Mouse (Mus musculus) effector memory CD4-positive, alpha-beta T cell, adult 5 months (primary cell): ENCODE data around the gene Sstr3. TPM values are rescaled to one million over a fixed set of nuclear protein-coding genes. Genes with fewer than 3 reads are reported as not detected.

ENCODE experiments used
- polyA plus RNA-seq: library from polyadenylated mRNA; unstranded; fragments of 100-300 nt; shearing (Covaris generic); gene quantifications from one replicate; pipeline ENCODE4 v1.2.1, GENCODE M21; 2017

The Sstr3 gene
- polyA plus RNA-seq, result not detected

GRCm38 (mm10) chr15:78544561-78545001 lies at the start of gene Sstr3:
TSS of gene Sstr3 (minus strand) at chr15:78544685.

GRCm38 (mm10) chr15:78572658-78573397 lies 28.3 kb upstream of the Sstr3 start, which contains the start of gene Rac2:
TSS of gene Rac2 (minus strand) at chr15:78572783.

GRCm38 (mm10) chr15:78530671-78531450 lies 13.6 kb downstream of the Sstr3 start, which contains the start of gene C1qtnf6:
TSS of gene C1qtnf6 (minus strand) at chr15:78531416.

GRCm38 (mm10) chr15:78494968-78495406 lies 49.5 kb downstream of the Sstr3 start, which contains the start of gene Il2rb:
TSS of gene Il2rb (minus strand) at chr15:78495271.

Other genes with a start within 250 kb of the Sstr3 start
- not detected for gene Csf2rb2, start 239.0 kb downstream of the Sstr3 start, polyA plus RNA-seq
- gene Csf2rb, start 218.9 kb downstream of the Sstr3 start, polyA plus RNA-seq, result not detected
- not detected for gene Tex33, start 148.8 kb downstream of the Sstr3 start, polyA plus RNA-seq
- 0.36 TPM for gene Tst, start 138.8 kb downstream of the Sstr3 start, polyA plus RNA-seq
- gene Mpst, start 138.3 kb downstream of the Sstr3 start, polyA plus RNA-seq, result 5.0 TPM
- 16.4 TPM for gene Kctd17, start 116.1 kb downstream of the Sstr3 start, polyA plus RNA-seq
- gene Tmprss6, start 76.1 kb downstream of the Sstr3 start, polyA plus RNA-seq, result not detected
- gene Il2rb, start 49.4 kb downstream of the Sstr3 start, polyA plus RNA-seq, result 461 TPM
- 0.85 TPM for gene C1qtnf6, start 13.3 kb downstream of the Sstr3 start, polyA plus RNA-seq
- gene Rac2, start 28.1 kb upstream of the Sstr3 start, polyA plus RNA-seq, result 1,705 TPM
- 224 TPM for gene Cyth4, start 52.4 kb upstream of the Sstr3 start, polyA plus RNA-seq
- gene Elfn2, start 174.1 kb upstream of the Sstr3 start, polyA plus RNA-seq, result 0.12 TPM
- gene Mfng, start 228.8 kb upstream of the Sstr3 start, polyA plus RNA-seq, result 120 TPM